ENCODE assay signal across 8 mouse cellular contexts in the genomic region with DNA sequence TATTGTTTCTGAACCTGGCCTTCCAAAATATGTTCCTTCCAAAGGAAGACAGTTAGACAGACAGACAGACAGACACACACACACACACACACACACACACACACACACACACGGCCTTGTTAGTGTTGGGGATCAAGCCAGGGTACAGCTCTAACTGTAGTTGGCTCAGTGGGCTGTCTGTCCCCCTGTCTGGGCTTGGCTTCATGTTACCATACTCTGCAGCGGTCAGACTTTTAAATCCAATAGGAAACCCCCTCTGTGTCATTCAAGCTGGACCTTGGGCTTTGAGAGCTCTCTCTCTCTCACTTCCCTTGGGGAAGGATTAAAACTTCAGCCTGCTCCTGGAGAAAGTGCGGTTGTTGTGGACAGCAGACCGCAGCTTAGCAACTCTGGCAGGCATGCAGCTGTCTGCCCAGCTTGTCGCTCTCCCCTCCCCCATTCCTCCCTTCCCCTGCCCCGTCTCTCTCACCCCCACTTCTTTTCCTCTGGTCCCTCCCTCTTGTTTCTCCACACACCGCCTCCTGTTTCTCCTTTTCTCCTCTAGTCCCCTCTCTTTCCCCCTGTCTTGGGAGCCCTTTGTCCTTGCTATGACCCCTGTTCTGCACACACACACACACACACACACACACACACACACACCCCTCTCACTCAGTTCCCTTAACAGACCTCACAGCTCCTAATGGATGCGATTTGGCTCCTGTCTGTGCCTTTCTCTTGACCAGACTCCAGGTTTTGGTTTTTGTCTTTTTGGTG. TPM values are rescaled to one million over a fixed set of nuclear protein-coding genes. Genes with fewer than 3 reads are reported as not detected.
DNase-seq lines count a peak whose midpoint lies in the region; ATAC-seq and TF ChIP-seq lines count a peak whose summit lies in the region.

No protein-coding gene starts in this region.

- H3K36me3 ChIP-seq in C2C12 (ENCODE audit: control insufficient read depth, insufficient read depth), result peaks cover 3% of the 10 kb centered on the region
- no peaks in the 10 kb centered on the region for H3K36me3 ChIP-seq in embryonic facial prominence, embryonic 14.5 days (ENCODE audit: control insufficient read depth, insufficient read depth, low read length)
- H3K36me3 ChIP-seq in limb, embryonic 15.5 days, result peaks cover 4% of the 10 kb centered on the region; the same call in 1 of the 2 replicates
- H3K36me3 ChIP-seq in midbrain, postnatal 0 days (ENCODE audit: insufficient read depth, low read length), result no peaks in the 10 kb centered on the region

- peaks cover 19% of the 10 kb centered on the region for H3K79me3 ChIP-seq in C2C12 (ENCODE audit: low read depth)

- H3K27ac ChIP-seq in embryonic facial prominence, embryonic 14.5 days (replicated peaks; ENCODE audit: low read depth, low read length), result peak overlapping the region; percentile 89
- H3K27ac ChIP-seq in limb, embryonic 15.5 days, result peak overlapping the region; percentile 80
- H3K27ac ChIP-seq in midbrain, postnatal 0 days (ENCODE audit: low read depth, low read length), result peak overlapping the region; percentile 72; the same call in 1 of the 2 replicates

- no peaks in the 10 kb centered on the region for H3K9me3 ChIP-seq in embryonic facial prominence, embryonic 14.5 days (ENCODE audit: control insufficient read depth, low read length)
- H3K9me3 ChIP-seq in limb, embryonic 15.5 days, result no peaks in the 10 kb centered on the region
- no peaks in the 10 kb centered on the region for H3K9me3 ChIP-seq in midbrain, postnatal 0 days (ENCODE audit: low read length)

- H3K4me1 ChIP-seq in embryonic facial prominence, embryonic 14.5 days (ENCODE audit: control insufficient read depth, insufficient read depth, low read length), result peaks cover 46% of the 10 kb centered on the region
- H3K4me1 ChIP-seq in limb, embryonic 15.5 days, result peaks cover 54% of the 10 kb centered on the region
- H3K4me1 ChIP-seq in midbrain, postnatal 0 days (ENCODE audit: insufficient read depth, low read length), result peaks cover 14% of the 10 kb centered on the region; the same call in 1 of the 2 replicates

- H3K4me3 ChIP-seq in C2C12 (ENCODE audit: insufficient read depth, poor library complexity, severe bottlenecking), result no peak overlapping the region
- H3K4me3 ChIP-seq in embryonic facial prominence, embryonic 14.5 days (ENCODE audit: low read depth, low read length), result no peak overlapping the region
- H3K4me3 ChIP-seq in limb, embryonic 15.5 days, result no peak overlapping the region
- H3K4me3 ChIP-seq in midbrain, postnatal 0 days (ENCODE audit: low read depth, low read length), result no peak overlapping the region

- whole genome bisulfite sequencing in embryonic facial prominence, embryonic 14.5 days, result 0% methylated on average over 8 of the region's 8 CpGs
- WGBS in limb, embryonic 15.5 days, result 5% methylated on average over 8 of the region's 8 CpGs
- 2% methylated on average over 8 of the region's 8 CpGs for WGBS in midbrain, postnatal 0 days

- H3K9ac ChIP-seq in embryonic facial prominence, embryonic 14.5 days (ENCODE audit: low read depth, low read length), result peak overlapping the region; percentile 5; the same call in 1 of the 2 replicates
- H3K9ac ChIP-seq in limb, embryonic 15.5 days, result no peak overlapping the region
- H3K9ac ChIP-seq in midbrain, postnatal 0 days (replicated peaks; ENCODE audit: low read length, poor library complexity, severe bottlenecking), result no peak overlapping the region

- intact Hi-C loops in heart, postnatal 10 days (cut with DNase I), result loop anchor here (2.0 kb wide), 2 partner anchors 17 to 21 kb away; no protein-coding TSS in a partner anchor

- DNase-seq in adrenal gland, postnatal 14 days, result peak; percentile 80
- no peak for DNase-seq in adrenal gland, postnatal 25 days
- peak; percentile 94 for DNase-seq in embryonic facial prominence, embryonic 14.5 days (ENCODE audit: low spot score)
- DNase-seq in heart, postnatal 10 days, result peak; percentile 86
- peak; percentile 92 for DNase-seq in midbrain, postnatal 0 days (ENCODE audit: low spot score)

- no peak for TF ChIP-seq CTCF in C2C12 (IDR thresholded peaks at IDR 0.05; ENCODE audit: control insufficient read depth, insufficient read depth, insufficient read length)
- TF ChIP-seq CTCF in midbrain, postnatal 0 days (IDR thresholded peaks at IDR 0.05), result no peak

- H3K27me3 ChIP-seq in C2C12 (ENCODE audit: control insufficient read depth, insufficient read depth, insufficient read length), result no peaks in the 10 kb centered on the region
- no peaks in the 10 kb centered on the region for H3K27me3 ChIP-seq in embryonic facial prominence, embryonic 14.5 days (replicated peaks; ENCODE audit: control insufficient read depth, insufficient read depth, low read length)
- no peaks in the 10 kb centered on the region for H3K27me3 ChIP-seq in limb, embryonic 15.5 days
- no peaks in the 10 kb centered on the region for H3K27me3 ChIP-seq in midbrain, postnatal 0 days (ENCODE audit: insufficient read depth, low read length)

- ATAC-seq in embryonic facial prominence, embryonic 14.5 days (ENCODE audit: low read depth), result peak; percentile 87
- ATAC-seq in limb, embryonic 15.5 days (ENCODE audit: insufficient number of reproducible peaks, low FRiP score, low TSS enrichment, low read depth), result peak; percentile 75
- ATAC-seq in midbrain, postnatal 0 days (ENCODE audit: low FRiP score), result peak; percentile 81
- no peak for ATAC-seq in monocyte, adult 5-6 weeks (replicated peaks; ENCODE audit: insufficient number of reproducible peaks, low FRiP score, low TSS enrichment, poor library complexity, severe bottlenecking)

- peak overlapping the region; percentile 18 for H3K4me2 ChIP-seq in embryonic facial prominence, embryonic 14.5 days (ENCODE audit: low read depth, low read length)
- peak overlapping the region; percentile 22; the same call in 1 of the 2 replicates for H3K4me2 ChIP-seq in limb, embryonic 15.5 days
- H3K4me2 ChIP-seq in midbrain, postnatal 0 days (ENCODE audit: low read depth, low read length, poor library complexity, severe bottlenecking), result no peak overlapping the region

- H3ac ChIP-seq in C2C12 (ENCODE audit: control insufficient read depth, insufficient read length, low read depth), result no peak overlapping the region

- H3K79me2 ChIP-seq in C2C12 (ENCODE audit: control insufficient read depth, insufficient read depth), result peaks cover 60% of the 10 kb centered on the region

TF ChIP-seq in C2C12, 6 proteins besides CTCF, POLR2A, EP300 and RAD21:
- TF ChIP-seq MYOD1 (IDR thresholded peaks at IDR 0.05; ENCODE audit: control insufficient read depth, insufficient read length, low read depth), result peak; percentile 91
- TF ChIP-seq MYOG (IDR thresholded peaks at IDR 0.05; ENCODE audit: control insufficient read depth, extremely low read depth, insufficient read length), result no peak

RNA-seq across cellular contexts. Expression of gene Trak1, which starts 34.8 kb away (rescaled TPM):
- total RNA-seq in adrenal gland, postnatal 14 days (2021), result 83.1 and 84.0 TPM in 2 replicates
- total RNA-seq in adrenal gland, postnatal 25 days (2021), result 70.3 and 73.5 TPM in 2 replicates
- 26.6 TPM for polyA plus RNA-seq in C2C12 (2012; fragmentation: generic; extraction: Trizol)
- 20.4 and 28.3 TPM in 2 replicates for polyA plus RNA-seq in embryonic facial prominence, embryonic 14.5 days (2014; fragmentation: Nextera tagmentation; extraction: Ambion mirVana)
- 100 to 1,000 TPM; 334 to 336 TPM for total RNA-seq in heart, postnatal 10 days (2021)
- polyA plus RNA-seq in limb, embryonic 15.5 days (2015; fragmentation: Nextera tagmentation; extraction: Ambion mirVana), result 22.5 and 25.9 TPM in 2 replicates
- total RNA-seq in midbrain, postnatal 0 days (2014; rRNA removed), result 107 and 154 TPM in 2 replicates
- polyA plus RNA-seq in midbrain, postnatal 0 days (2015; fragmentation: Nextera tagmentation; extraction: Ambion mirVana), result 58.7 and 61.6 TPM in 2 replicates
- 26.0 to 55.3 TPM (median 29.2 TPM) in 3 replicates for total RNA-seq in monocyte, adult 5-6 weeks (2017)

RNA-seq across cellular contexts. Expression of gene Ulk4, which starts 55.1 kb away (rescaled TPM):
- 1.8 and 2.2 TPM in 2 replicates for total RNA-seq in adrenal gland, postnatal 14 days (2021)
- total RNA-seq in adrenal gland, postnatal 25 days (2021), result 1.9 and 3.2 TPM in 2 replicates
- polyA plus RNA-seq in C2C12 (2012; fragmentation: generic; extraction: Trizol), result 1.1 TPM
- 125 and 136 TPM in 2 replicates for polyA plus RNA-seq in embryonic facial prominence, embryonic 14.5 days (2014; fragmentation: Nextera tagmentation; extraction: Ambion mirVana)
- 1 to 10 TPM in 1 of 2 experiments, under 1 TPM in 1; 0.74 to 1.4 TPM for total RNA-seq in heart, postnatal 10 days (2021)
- polyA plus RNA-seq in limb, embryonic 15.5 days (2015; fragmentation: Nextera tagmentation; extraction: Ambion mirVana), result 136 and 149 TPM in 2 replicates
- total RNA-seq in midbrain, postnatal 0 days (2014; rRNA removed), result 8.1 and 8.6 TPM in 2 replicates
- 68.0 and 80.0 TPM in 2 replicates for polyA plus RNA-seq in midbrain, postnatal 0 days (2015; fragmentation: Nextera tagmentation; extraction: Ambion mirVana)
- total RNA-seq in monocyte, adult 5-6 weeks (2017), result 1.1 to 7.0 TPM (median 3.2 TPM) in 3 replicates
